Mouse (Mus musculus) cerebellum, adult 8-10 months (tissue): Measurements from ENCODE around the gene Sptlc3.
A peak's percentile ranks its signal among the peaks of the same experiment; 100 is the strongest.

Source experiments
- DNase-seq: peaks from one replicate; pipeline ENCODE4 v3.0.0; 2022

Sptlc3 gene

DNA sequence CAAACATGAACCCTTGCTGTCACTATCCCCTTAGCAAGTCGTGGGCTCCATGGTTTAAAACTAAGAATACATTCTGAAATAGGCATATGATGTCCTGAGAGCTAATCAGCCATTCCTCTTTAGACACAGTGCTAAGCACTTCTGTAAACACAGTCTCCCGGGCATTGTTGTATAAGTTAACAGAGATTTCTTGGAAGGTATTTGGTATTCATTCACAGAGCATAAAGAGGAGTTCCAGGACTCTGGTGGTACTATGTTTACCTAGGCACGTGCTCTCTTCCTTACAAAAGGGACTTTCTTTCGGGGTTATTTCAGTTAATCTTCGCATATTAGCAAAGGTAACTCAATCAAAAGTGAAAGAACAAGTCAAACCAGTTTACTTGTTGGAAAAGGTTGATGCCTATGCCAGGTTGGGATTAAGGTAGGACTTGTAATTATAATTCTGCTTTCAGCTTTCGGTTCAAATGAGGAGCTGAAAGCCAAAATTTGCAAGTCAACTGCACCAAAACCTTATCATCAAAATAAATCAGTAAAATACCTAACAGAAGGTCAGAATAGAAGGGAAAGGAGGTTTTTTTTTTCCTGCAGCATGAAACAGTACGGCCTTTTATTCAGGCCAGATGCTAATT lies 148.2 kb downstream of the Sptlc3 start:
- no peak for DNase-seq

DNA sequence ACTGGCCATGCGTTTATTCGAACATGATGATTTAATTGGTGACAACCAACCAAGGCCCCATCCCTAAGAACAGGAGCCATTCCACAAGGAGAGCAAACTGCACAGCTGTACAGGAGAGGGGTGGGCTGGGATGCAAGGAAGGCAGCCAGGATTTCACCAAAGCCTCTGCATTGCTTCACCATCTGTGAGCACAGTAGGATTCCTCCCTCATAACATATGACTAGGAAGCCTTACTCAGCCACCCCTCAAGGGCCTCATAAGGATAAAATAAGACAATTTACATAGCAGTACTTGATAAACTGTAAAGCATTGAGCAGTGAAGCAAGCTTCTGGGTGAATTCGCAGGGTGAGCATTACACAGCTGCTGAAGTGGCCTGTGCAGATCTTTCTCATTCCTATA lies 155.8 kb downstream of the Sptlc3 start:
- DNase-seq, result no peak

DNA sequence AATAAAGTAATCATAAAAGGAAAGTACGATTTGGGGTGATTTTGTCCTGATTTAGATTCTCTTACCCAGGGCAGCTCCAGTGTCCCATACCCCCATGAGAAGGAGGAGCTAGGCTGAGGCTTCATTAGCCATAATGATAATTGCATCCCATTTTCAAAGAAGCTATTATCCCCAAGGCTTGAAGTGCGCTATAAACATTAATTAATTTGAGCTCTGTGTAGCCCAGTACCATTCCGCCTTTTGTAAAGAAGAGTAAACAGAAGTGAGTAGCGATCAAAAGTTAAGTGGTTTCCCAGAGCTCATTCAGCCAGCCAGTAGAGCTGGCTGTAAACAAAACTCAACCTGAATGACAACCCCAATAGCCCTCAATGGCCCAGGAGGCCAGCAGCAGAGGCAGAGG lies 163.0 kb downstream of the Sptlc3 start:
- no peak for DNase-seq

DNA sequence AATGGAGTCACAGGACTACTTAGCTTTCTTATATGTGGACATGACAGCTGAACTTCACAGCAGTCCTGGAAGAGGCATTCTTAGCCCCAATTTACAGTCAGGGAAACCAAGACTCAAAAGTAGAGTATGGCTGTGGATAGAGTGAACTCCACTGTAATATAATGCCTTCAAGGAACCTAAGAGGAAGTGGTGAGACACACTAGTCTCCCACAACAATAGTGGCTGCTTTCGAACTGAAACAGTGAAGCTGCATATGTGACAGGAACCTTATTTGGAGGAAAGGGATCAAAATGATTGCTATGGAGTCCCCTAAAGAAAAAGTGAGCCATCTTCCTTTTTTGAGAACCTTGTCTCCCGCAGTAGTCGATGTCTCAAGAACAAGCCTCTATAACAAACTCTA lies 178.1 kb downstream of the Sptlc3 start:
- no peak for DNase-seq

DNA sequence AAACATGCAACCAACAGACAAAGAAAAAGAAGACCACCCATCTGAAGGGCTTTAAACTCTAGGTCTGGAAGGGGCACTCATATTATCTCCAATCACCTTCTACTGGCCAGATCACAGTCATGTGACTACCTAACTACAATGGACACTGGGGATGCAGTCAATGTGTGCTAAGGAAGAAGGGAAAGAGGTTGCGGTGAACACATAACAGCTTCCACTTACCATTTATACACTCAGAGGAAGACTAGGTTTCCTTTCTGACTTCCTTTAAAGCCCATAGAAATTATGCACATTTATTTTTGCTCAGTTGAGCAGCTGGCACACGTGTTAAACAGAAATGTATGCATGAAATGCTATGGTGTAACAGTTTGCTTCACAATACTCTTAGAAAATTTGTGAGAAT lies 178.7 kb downstream of the Sptlc3 start:
- no peak for DNase-seq

DNA sequence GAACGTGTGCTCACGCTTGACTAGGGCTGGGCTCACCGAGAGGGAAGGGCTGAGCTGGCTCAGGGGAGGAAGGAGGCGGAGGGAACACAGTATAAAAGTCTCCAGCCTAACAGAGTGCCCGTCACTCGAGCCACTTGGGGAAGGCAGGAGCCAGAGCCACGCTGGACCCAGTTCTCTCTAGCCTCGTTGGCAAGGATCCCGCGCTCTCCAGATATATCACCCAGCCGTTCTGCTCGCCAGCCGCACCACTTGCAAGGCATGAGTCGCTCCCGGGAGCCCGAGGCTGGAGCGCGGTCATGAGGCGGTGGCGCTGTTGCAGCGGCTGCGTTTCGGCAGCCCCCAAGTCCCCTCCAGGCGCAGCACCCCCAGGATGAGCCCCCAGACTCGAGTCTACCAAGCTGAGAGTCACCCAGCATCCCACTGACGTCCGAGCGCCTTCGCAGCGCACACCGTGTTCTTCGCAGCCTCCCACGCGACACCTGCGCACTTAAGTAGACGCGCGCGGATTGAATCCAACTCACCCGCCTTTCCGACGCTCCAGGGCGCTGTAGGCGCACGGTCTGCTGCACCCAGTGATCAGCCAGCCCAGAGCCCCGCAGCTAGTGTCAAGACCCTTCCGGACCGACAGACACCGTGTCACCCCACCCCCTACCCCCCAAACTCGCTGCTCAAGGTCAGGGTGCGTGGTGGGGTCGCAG lies 183.5 kb downstream of the Sptlc3 start:
- peak; percentile 77 for DNase-seq

DNA sequence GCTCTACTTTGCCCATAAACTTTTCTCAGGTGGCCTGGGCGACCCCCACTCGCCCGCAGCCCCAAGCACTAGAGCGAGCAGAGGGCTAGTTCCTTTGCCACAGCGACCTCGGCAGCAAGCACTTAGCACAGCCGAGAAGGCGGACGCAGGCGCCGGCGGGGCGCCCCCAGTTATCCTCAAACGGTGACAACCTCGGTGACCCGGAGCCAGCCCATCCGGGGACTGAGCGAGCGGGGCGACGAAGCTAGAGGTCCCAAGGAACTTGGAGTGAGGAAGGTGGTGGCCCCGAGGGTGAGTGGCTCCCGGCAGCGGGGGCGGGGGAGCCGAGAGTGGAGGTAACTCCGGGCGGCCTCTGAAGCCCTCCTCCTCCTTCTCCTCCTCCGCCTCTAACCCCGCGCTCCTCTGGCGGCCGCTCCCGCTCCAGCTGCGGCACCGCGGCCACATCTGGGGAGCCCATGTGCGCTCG lies 184.1 kb downstream of the Sptlc3 start, which contains the start of gene Ism1:
TSS of gene Ism1 (plus strand) at position 370 of the 466 bp plus-strand sequence.
- DNase-seq, result peak; percentile 55

DNA sequence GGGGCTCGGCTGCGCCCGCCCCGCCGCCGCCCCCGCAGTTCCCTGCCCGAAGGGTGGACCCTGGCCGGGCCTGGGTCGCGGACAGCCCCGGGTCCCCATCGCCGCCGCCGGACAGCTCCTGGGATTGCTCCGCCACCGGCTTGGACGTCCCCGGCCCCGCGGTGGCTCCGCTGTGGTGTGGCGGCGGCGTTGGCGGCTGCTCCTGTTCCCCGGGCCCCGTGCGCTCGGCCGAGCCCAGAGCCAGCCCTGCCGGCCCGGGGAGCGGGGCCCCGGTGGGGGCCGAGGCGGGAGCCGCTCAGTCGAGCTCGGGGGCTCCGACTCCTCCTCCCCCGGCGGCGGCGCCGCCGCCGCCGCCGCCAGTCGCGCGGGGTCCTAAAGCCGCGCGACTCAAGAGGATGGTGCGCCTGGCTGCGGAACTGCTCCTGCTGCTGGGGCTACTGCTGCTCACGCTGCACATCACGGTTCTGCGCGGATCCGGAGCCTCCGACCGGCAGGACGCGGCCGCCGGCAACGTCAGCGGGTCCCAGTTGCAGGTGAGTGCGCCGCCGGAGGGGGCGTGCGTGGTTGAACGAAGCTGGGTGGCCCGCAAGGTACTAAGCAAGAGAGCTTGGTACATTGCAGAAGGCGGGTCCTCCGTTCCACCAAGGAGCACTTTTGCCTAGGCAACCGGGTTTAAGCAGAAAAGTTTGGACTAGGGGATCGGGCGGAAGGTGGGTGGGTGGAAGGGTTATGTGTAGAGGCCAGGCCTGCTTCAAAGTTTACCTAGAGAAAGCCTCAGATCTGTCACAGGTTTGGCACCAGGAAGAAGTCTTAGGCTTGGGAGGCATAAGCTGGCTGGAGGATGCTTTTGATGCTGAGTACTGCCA lies 184.8 kb downstream of the Sptlc3 start:
- peak; percentile 56 for DNase-seq

DNA sequence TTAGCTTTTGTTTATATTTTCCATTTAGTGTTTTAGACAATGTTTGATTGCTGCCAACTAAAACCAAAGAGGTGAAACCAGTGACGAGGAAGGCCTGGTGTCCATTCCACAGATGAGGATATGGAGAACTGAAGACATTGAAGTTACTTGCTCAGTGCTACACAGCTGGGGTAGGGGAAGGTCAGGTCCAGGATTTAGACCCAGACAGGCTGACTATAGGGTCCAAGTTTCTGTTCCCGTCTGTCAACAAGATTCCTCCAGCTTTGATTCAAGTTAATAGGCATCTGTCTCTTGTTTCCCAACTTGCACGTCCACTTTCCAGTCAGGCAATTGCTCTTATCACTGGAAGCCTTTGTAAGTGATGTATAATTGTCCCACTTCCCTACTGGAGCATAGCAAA lies 188.8 kb downstream of the Sptlc3 start:
- no peak for DNase-seq
